Mouse (Mus musculus) testis, adult 2 months (tissue): ENCODE measurements around the gene Trpm1. TPM values are rescaled to one million over a fixed set of nuclear protein-coding genes. Genes with fewer than 3 reads are reported as not detected.

ENCODE experiments used
- H3K27ac ChIP-seq: fragments of 200-500 bp; 2 replicates; pipeline ENCODE4 v1.5.1; 2012; ENCODE audit warnings: low read depth, low read length; ENCODE audit not compliant: control insufficient read depth, insufficient read depth
- H3K27me3 ChIP-seq: fragments of 200-500 bp; 2 replicates; pipeline ENCODE4 v1.6.1; 2012; ENCODE audit warnings: mild to moderate bottlenecking, low read length, moderate library complexity; ENCODE audit not compliant: control insufficient read depth, insufficient read depth
- H3K36me3 ChIP-seq: fragments of 200-500 bp; 2 replicates; pipeline ENCODE4 v1.6.1; 2012; ENCODE audit warnings: mild to moderate bottlenecking, low read length; ENCODE audit not compliant: control insufficient read depth, insufficient read depth
- H3K4me1 ChIP-seq: fragments of 200-500 bp; 2 replicates; pipeline ENCODE4 v1.6.1; 2012; ENCODE audit warnings: low read length; ENCODE audit not compliant: control insufficient read depth, insufficient read depth
- H3K4me3 ChIP-seq: fragments of 200-500 bp; 2 replicates; pipeline ENCODE4 v1.5.1; 2012; ENCODE audit warnings: low read depth, mild to moderate bottlenecking, low read length, moderate library complexity, mixed read lengths; ENCODE audit not compliant: control insufficient read depth
- CTCF ChIP-seq: fragments of 200-500 bp; IDR thresholded peaks from 2 replicates; pipeline ENCODE4 v1.5.1; 2012; ENCODE audit warnings: low read depth, mild to moderate bottlenecking, inconsistent platforms, low read length, moderate library complexity; ENCODE audit not compliant: control insufficient read depth, insufficient read depth, insufficient replicate concordance
- POLR2A ChIP-seq: fragments of 200-500 bp; IDR thresholded peaks from 2 replicates; pipeline ENCODE4 v1.6.1; 2012; ENCODE audit warnings: low read depth, mild to moderate bottlenecking, inconsistent platforms, low read length, moderate library complexity; ENCODE audit not compliant: control insufficient read depth
- polyA plus RNA-seq: library from polyadenylated mRNA; depleted of rRNA; stranded (reverse); fragments of >200 nt; gene quantifications from 2 replicates; pipeline ENCODE4 v1.2.3, GENCODE M21; 2012

The Trpm1 gene
- polyA plus RNA-seq, 1 experiment, result 2.1 TPM

DNA sequence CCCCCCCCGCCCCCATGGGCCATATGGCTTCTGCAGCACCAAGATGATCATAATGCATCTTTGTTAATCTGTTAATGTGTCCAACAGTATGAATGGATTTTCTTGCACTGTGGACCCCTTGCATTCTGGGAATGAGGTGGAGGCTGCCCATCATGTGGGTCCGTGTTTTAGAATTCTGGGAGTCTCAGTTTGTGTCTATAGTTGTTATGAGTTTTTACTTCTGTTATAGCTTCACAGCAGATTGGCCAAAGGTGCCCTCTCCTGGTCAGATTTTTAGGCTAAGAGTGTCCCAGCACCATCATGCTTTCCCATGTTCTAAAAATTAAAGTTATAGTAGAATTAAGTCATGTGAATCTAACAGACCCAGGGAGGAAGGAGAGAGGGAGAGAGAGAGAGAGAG lies 3.9 kb upstream of the Trpm1 start:
- no peak overlapping the region for H3K27ac ChIP-seq
- TF ChIP-seq POLR2A (no peak), CTCF (no peak)
- H3K4me3 ChIP-seq, result no peak overlapping the region
- H3K27me3 ChIP-seq, result no peaks in the 10 kb centered on the region
- no peaks in the 10 kb centered on the region for H3K4me1 ChIP-seq
- H3K36me3 ChIP-seq, result no peaks in the 10 kb centered on the region

DNA sequence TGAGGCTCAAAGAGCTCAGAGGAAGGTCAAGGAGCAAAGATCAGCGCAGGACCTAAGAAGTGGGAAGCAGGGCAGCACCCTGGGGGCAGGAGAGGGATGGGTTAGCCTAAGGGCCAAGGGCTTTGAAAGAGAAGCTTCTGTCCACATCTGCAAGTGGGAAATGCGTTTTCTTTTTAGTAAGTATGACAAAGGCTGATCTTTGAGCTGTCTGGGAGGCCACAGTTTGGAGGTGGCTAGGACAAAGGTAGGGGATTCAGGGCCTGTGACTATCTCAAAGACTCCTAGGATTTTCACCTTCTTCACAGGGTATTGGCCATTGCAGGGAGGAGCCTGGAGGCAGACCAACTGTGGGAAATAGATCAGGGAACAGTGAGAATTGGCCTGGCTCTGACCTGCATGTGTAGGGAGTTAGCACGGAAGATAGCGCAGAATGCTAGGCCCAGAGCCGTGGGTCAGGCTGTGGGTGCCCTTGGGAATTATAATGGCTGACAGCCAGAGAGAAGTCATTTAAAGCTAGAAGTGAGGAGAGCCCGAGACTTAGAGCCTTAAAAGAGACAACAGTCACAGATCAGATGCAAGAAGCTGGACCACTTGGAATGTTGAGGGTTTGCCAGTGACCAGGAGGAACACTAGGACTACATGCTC lies 3.1 kb upstream of the Trpm1 start:
- TF ChIP-seq CTCF, result no peak
- no peak for TF ChIP-seq POLR2A
- Histone ChIP-seq H3K4me1 (no peaks in the 10 kb centered on the region; the same call in 1 of the 2 replicates), H3K36me3 (no peaks in the 10 kb centered on the region), H3K27ac (no peak overlapping the region), H3K4me3 (no peak overlapping the region), H3K27me3 (no peaks in the 10 kb centered on the region)

DNA sequence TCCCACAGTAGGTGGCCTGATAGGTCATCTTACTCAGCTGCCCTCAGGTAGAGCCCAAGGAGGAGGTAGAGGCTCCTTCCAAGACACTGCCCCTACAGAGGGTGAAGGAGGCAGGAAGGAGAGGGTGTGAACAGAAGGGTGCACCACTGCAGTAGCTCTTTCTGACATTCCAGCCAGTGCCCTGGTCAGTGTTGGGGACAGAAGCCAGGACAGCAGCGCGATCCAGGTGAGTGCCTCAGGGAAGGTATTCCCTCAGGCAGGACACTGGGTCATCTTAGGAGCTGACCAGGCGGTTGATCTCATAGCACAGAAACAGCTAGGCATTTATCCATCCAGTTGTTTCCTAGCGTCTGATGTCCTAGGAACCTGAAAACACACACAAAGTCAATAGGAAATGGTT lies 1.6 kb downstream of the Trpm1 start:
- H3K36me3 ChIP-seq, result no peaks in the 10 kb centered on the region
- H3K27me3 ChIP-seq, result no peaks in the 10 kb centered on the region
- H3K27ac ChIP-seq, result no peak overlapping the region
- no peak overlapping the region for H3K4me3 ChIP-seq
- no peaks in the 10 kb centered on the region; the same call in 1 of the 2 replicates for H3K4me1 ChIP-seq
- TF ChIP-seq CTCF (no peak), POLR2A (no peak)

DNA sequence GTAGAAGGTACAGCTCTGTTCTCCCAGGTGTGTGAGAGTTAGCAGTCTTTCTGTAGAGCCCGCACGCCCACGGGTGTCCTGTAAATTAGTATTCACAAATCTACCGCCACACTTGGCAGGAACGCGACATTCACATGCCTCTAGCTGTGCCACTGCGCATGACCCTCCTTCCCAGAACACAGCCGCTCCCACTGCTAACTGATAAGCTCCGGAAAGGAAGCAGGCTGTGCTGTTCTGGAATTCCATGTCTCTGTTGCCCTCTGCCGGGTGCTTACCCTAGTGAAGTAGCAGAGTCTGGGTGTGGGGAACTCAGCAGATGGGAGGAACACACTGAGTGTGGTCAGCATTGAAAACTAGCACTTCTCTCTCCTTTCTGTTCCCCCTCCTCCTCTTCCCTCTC lies 2.1 kb downstream of the Trpm1 start:
- Histone ChIP-seq H3K27me3 (no peaks in the 10 kb centered on the region), H3K27ac (peak overlapping the region; percentile 68), H3K4me3 (no peak overlapping the region), H3K36me3 (no peaks in the 10 kb centered on the region), H3K4me1 (no peaks in the 10 kb centered on the region; the same call in 1 of the 2 replicates)
- peak; percentile 38; the same call in 1 of the 2 replicates for TF ChIP-seq CTCF
- 0 out of 2 replicates have a peak, but pooled peaks have one; percentile 33 for TF ChIP-seq POLR2A

DNA sequence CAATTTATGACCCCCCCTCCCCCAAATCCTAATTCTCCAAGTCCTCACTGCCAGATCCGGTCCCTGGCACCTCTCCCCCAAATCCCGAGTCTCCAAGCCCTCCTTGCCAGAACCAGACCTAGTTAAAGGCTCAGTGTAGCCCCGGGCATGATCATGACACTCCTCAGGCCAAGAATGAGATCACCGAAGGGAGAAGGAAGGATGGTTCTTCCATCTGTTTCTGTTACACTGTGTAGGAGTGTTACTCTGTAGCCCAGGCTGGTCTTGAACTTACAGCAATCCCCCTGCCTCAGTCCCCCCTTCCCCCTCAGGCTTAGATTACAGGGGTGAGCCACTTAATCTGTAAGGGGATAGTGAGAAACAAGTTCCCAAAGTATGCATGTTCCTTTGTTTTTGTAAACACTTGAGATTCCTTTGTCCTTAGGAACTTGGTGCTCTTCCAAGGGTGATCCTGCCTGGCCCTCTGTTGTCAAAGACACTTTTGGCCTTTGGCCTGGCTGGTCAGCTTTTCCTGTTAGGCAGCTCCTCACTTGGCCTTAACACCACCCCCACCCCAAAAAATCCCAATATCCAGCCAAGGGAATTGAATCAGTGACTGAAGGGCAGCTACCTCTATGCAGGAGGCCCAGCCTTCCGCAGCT lies 2.8 kb downstream of the Trpm1 start:
- Histone ChIP-seq H3K27me3 (no peaks in the 10 kb centered on the region), H3K36me3 (no peaks in the 10 kb centered on the region), H3K4me1 (no peaks in the 10 kb centered on the region; the same call in 1 of the 2 replicates), H3K4me3 (no peak overlapping the region), H3K27ac (peak overlapping the region; percentile 68)
- TF ChIP-seq POLR2A (no peak), CTCF (no peak)

DNA sequence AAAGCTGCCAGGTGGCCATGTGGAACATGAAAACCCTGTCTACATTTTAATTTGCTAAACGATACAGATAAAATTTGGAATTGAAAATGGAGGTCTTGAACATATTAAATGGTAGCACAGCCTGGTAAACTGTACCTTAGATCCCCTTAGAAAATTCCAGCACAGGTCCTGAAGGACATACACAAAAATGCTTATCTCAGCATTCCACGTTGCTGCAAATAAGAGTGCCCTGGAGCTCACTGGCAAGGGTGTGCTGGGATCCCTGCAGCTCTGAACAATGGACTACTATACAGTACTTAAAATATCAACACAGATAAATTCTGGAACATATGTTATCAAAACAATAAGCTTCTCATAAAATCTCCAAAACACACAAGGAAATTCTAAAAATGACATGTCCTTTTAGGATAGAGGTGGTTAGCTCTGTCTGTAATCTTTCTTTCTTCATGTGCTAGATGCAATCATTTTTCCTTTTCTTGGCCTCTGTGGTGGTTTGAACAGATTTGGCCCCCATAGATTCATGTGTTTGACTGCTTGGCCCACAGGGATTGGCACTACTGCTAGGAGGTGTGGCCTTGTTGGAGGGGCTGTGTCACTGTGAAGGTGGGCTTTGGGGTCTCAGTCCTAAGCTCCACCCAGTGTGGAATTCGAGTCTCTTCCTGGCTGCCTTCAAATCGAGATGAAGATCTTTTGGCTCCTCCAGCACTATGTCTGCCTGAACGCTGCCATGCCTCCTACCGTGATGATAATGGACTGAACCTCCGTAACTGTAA lies 3.5 kb downstream of the Trpm1 start:
- Histone ChIP-seq H3K27ac (0 out of 2 replicates have a peak overlapping the region, but pooled peaks have one; percentile 5), H3K4me1 (no peaks in the 10 kb centered on the region; the same call in 1 of the 2 replicates), H3K27me3 (no peaks in the 10 kb centered on the region), H3K4me3 (no peak overlapping the region), H3K36me3 (no peaks in the 10 kb centered on the region)
- TF ChIP-seq POLR2A (no peak), CTCF (no peak)

DNA sequence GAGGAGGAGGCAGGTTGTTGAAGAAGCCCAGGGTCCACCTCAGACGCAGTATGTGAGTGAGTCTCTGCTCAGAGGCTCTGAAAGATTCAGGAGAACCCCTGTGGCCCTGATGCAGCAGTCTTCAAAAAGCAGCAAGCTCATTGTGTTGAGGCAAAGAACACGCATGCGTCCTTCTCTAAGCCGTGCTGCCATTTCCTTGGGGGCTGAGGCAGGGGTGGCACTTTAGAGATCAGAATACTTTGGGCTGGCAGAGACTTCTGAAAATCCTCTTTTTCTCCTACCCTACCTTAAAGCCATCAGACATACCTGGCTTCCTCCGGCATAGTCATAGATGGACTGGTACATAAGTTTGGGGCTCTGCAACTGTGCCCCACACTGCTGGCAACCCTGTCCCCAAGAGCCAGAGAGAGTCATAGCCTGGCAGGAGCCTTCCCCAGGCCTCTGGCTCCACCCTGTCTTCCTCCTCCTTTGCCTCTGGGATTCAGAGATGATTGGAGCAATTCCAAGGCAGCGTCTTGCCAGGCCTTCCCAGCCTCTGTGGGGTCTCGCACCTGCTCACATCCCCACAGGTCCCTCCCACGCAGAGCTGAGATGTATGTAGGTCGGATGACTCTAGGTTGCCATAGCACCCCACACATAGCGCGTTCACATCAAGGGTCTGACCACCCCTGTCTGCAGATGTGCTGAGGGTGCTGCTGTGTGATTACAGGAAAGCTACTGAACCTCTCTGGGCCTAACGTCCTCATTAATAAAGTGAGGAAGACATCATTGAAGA lies 4.8 kb downstream of the Trpm1 start:
- Histone ChIP-seq H3K36me3 (no peaks in the 10 kb centered on the region), H3K4me3 (no peak overlapping the region), H3K27me3 (no peaks in the 10 kb centered on the region), H3K27ac (no peak overlapping the region), H3K4me1 (no peaks in the 10 kb centered on the region; the same call in 1 of the 2 replicates)
- TF ChIP-seq CTCF (no peak), POLR2A (no peak)
